Mouse (Mus musculus) thymus, postnatal 0 days (tissue): ENCODE results near the gene Eif4g2. TPM values are rescaled to one million over a fixed set of nuclear protein-coding genes. Genes with fewer than 3 reads are reported as not detected.

Source experiments
- DNase-seq: peaks from one replicate; pipeline ENCODE4 v3.0.0-alpha.2; 2015; ENCODE audit warnings: low spot score
- polyA plus RNA-seq: library from polyadenylated mRNA; unstranded; fragments of >200 nt; fragmentation: Nextera tagmentation; extraction: Ambion mirVana; gene quantifications from 2 replicates; pipeline ENCODE4 v1.2.1, GENCODE M21; 2015

Eif4g2 gene
- 687 and 746 TPM in 2 replicates for polyA plus RNA-seq

DNA sequence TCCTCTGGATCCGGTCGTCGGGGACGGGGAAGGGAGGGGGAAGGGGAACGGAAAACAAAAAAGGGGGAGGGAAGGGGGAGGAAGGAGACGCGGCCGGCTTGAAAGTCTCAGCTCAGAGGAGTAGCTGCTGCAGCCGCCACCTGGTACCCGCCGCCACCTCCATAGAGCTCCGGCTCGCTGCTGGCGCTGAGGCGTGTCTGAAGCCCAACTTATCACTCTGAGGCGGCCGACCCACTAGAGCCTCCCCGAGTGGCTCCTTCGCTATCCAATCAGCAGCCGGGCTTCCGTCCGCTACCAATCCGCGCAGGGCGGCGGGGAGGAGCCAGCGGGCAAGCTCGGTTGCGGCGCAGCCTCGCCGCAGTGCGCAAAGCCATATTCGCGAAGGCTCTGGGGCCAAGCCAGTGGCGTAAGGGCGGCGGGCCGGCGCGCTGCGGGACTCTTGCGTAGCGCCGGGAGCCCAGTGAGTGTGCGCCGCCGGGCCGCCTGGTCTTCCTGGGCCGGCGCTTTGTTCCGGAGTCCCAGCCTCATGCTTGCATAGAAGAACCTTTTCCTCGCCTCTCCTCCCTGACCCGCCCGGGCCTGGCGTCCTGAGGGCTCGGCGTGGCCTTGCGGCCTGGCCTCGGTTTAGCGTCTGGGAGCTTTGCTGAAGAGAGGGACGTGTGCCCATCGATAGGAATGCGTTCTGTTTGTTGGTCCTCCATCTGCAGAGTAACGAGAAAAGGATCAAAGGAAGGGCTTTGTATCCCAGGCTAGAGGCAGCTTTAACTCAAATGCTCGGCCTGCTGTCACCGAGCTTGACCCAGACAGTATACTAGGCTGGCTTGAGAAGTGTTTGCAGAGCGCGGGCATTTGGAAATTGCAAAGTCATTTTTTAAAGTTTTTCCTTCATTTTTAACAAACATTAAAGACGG, at the start of gene Eif4g2:
Gene Eif4g2, minus strand, starts transcription at position 209 of the 911 bp plus-strand sequence.
- peak; percentile 99 for DNase-seq

DNA sequence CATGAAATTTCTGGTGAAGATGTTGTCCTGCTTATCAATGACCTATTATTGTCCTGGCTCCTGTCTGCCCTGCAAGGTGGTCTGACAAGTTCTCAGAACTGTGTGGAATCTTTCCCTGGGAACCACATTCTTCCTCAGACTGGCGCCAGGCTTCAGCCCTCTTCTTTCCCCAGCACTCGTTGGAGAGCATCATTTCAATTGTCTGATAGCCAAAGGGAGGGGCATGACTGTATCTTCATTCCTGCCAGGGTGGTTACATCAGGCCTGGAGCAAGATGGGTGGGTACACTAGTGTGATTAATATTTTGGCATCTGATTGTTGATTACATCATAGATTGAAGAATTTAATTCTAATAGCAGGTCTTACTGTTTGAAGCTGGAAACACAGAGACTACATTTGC, 49.8 kb upstream of the Eif4g2 start:
- no peak for DNase-seq

DNA sequence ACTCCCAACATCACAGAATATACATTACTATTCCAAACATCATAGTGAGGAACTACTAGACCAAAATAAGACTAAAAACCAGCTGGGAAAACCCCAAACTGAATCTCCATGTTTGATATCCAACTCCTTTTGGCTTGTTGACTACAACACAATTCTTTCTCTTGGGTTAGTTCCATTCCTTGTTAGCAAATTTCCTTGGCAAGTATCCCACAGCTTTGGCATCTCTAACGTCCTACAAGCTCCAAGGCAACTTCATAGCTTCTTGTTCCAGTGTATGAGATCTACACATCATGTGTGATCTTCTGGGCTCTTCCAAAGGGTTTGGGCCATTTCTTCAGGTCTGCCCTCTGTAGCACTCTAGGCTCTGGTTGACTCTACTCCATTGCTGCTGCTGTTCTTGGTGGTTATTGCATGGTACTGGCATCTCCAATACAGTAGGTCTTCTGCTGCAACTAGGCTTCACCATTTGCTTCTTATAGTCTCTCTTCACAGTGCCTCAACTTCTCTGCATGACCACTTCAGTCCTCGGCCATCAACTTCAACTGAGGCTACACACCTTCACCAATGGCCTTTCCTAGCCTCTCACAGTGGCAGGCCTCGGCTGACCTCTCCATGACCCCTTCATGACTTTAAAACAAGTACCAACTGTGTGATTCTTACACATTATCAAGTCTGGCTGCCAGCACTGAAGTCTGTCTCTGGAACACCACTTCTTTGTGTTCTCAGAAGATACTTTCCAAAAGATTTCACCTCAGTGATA, 44.0 kb upstream of the Eif4g2 start:
- no peak for DNase-seq

DNA sequence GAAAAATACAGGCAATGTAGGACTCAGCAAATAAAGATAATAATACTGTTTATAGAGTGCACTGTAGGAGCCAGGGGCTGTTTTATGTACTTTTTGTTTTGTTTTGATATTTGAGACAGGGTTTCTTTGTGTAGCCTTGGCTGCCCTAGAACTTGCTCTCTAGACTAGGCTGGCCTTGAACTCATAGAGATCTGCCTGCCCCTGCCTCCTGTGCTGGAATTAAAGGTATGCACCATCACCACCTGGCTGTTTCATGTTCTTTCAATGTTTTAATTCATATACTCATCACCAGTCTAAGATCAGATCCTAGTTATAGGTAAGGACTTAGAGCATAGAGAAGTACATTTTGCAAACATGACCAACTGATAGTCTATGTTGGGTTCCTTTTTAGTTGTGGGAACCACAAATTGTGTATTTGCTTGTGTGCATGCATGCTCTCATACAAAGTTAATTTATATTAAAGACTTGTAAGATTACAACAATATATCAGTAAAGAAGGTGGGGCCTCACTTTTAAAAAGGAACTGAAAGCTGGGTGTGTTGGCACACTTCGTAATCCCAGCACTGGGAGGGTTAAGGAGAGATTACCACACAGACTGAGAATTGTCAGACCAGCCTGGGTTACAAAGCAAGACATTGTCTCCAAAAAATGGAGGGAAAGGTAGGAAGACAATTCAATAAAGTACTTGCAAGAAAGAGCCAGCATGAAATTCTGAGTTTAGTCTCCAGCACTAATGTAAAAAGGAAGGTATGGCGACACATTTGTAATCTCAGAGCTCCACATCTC, 41.1 kb upstream of the Eif4g2 start:
- no peak for DNase-seq

DNA sequence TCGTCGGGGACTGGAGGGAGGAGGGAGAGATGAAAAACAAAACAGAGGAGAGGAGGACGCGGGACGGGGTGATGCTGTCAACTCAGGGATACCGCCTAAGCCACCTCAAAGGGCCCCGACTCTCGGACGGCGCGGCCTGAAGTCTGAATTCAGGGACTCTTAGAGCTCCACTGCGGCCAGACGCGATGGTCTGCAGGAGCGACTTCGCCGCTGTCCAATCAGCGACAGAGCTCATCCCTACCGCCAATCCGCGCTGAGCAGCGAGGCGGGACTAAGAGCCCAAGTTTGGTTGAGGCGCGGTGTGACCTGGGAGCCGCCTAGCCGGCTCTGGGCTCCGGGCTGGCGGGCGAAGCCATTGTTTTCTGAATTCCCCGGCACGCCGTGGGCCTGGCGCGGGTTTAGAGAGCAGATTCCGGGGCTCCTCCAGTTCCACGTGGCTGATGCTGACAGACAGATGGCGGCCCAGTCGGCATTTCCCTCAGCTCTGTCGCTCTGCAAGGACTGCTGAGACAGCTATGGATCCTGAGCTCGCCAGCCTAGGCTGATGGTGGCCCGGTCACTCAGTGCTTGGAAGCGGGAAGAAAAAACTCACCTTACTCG, 39.8 kb upstream of the Eif4g2 start:
- DNase-seq = peak; percentile 97

DNA sequence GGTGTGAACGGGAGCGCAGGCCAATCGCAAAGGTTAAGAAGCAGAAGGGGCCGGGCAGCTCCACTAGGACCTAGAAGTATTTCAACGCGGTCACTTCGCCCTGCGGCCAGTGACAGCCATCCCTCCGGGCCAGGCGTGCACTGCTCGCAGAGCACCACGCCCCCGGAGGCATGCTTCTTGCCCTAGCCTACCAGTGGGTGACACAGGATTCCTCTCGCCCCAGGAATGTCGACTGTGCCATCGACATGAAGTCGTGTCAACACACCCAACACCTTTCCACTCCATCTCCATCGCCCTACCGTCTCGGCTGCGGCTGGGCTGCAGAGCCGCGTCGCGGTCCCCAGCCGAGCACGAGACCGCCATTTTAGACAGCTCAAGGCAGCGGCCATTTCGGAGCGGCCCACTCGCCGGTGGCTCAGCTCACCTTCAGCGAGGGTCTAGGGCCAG, 39.3 kb upstream of the Eif4g2 start:
- DNase-seq = no peak

DNA sequence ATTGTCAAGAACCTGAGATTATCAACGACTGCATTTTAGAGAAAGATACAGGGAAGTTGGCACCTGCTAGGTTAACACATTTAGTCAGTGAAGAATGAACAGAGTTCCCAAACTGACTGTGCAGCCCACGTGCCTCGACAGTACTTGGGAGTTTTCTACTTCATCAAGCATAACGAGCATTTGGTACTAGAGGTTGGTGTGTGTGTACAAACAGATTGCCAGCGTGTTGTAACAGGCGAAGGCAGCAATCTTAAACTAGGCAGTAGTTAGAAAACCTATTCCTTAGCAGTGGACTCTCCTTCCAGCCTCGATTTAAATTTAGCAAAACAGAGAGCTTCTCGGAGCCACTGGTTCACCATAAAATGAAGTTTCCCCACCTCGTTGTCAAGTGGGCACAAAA, 38.7 kb upstream of the Eif4g2 start:
- peak; percentile 2 for DNase-seq

DNA sequence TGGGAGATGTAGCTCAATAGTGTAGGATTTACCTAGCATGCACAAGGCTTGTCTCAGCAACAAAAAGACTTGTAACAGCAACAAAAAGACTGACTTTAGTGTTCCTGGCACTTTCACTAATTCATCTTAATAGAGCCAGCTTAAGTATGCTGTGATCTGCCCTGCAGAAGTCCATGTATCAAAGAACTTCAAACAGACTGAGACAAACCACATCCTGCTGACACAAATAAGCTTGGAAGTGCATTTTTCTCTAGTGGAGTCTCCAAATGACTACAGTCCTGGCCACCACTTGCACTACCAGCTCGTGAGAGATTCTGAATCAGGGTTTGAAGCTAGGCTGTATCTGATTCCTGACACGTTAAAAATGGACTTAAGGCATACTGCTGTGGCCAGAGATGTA, 26.7 kb upstream of the Eif4g2 start:
- peak; percentile 17 for DNase-seq

DNA sequence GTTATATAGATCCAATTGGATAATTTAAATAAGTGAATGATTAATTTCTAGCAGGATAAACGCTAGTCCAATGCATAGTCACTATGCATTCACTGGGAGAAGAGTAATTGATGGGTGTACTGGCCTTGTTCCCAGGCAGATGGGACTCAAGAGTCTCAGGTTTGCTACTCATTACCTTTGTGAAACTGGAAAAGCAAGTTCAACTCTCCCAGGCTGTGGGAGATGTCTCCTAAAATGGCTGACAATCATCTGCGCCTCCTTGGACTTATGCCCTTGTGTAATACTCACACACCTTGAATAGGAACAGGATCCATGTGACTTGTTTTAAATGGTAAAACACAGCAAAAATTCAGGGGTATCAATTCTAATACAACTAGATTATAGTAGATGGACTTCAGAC, 26.3 kb upstream of the Eif4g2 start:
- DNase-seq = no peak

DNA sequence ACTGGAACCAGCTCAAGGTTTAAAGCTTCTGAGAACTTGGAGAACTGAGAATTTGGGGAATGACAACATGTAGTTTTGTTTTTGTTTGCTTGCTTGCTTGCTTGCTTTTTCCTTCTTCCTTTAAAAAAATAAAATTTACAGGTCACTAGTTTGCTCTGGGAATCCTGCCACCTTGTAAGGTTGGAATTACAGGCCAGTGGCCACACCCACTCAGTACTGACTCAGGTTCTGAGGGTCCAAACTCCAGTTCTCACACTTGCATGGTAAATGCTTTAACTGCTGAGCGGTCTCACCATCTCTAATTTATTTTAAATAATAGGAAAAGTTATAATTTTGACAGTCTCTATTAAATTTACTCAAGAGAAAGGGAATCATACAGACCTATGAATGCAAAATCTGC, 15.4 kb upstream of the Eif4g2 start:
- DNase-seq = no peak

DNA sequence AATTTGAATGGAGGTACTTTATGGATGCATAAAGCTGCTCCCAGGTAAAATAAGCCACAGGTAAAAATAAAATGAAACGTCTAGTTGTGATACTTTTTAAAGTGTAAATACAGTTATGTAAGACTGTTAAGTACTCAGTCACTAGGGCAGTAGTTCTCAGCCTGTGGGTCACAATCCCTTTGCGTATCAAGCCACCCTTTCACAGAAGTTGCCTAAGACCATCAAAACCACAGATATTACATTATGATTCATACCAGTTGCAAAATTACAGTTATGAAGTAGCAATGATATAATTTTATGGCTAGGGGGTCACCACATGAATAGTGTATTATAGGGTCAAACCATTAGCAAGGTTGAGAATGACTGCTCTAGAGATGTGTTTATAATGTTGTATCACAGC, 12.3 kb upstream of the Eif4g2 start:
- DNase-seq = no peak

DNA sequence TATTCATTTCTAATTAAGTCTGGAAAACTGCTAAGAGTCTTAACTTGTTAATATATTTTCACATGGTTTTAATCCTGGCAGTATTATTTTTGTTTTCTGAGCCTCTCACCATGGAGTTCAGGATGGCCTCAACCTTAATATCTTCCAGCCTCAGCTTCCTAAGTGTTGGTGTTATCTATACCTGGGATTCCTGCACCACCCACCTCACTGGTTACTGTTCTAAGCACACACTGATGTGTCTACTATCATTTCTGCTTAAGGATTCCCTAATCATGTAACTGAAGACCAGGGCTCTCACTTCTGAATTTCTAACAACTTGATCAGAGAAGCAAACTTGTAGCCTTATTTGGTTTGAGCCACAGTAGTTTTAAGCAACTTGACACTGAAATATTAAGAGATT, 2.3 kb upstream of the Eif4g2 start:
- no peak for DNase-seq

DNA sequence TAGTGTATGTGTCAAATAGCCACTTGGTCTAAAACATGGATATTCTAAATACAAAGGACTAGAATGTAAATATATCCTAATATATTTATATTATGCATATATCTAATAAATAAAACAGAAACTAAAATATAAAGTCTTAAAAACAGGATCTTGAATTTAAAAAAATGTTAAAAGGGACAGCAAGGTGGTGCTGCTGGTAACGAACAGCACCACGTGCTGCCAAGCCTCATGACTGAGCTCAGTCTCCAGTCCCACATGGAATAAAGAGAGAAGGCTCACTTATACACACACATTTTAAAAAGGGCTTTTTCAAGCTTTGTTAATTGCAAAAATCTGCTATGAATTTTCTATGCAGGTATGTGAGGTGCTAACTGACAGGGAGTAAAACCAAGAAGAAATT, 1.6 kb upstream of the Eif4g2 start:
- DNase-seq = no peak

DNA sequence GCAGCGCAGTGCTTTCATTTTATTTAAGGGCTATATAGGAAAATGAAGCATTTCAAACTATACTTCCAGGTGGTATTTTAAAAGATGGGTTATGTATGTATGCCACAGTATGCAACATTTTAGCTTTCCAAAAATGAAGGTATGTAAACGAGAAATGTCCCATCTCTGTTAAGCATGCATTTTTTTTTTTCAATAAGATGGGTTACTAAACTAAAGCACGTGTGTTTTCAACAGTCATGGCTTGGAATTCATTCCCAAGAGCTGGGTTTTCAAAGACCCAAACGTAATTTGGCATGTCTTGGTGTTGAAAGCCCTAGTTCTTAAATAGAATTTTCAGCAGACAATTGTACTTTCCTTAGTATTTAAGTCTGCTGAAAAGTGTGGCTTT, 897 bp upstream of the Eif4g2 start:
- no peak for DNase-seq

DNA sequence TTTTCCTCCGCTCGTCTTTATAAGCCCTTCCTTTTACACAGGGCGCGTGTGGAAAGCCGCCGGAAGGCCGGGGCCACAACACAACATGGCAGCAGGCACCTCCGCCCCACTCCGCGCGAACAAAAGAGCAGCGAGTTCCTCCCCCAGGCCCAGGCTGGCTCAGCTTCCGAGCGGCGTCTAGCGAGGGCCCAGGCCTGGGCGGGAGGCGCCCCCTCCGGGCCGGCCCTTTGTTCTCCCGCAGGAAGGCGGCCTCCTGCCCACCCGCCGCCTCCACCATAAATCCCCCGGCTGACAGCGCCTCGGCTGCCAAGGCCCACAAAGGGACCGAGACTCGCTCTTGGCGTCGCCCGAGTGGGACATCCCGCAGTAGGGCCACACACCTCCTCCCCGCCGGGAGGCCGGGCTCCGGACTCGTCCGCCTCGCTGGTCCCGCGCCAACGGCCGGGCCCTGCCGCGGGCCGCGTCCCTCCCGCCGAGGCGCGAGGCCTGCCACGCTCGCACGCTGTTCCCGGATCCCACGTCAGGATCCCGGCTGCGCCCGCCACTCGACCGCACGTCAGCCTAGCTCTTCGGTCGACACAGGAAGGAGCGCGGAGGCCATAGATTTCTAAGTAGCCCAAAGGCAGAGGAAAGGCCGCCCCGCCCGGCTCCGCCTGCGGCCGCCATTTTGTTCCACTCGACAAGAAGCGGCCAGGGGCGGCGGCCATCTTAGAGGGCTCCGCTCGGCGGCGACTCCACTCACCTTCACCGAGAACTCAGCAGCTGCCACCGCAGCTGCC, 598 bp downstream of the Eif4g2 start:
- DNase-seq = peak; percentile 92

DNA sequence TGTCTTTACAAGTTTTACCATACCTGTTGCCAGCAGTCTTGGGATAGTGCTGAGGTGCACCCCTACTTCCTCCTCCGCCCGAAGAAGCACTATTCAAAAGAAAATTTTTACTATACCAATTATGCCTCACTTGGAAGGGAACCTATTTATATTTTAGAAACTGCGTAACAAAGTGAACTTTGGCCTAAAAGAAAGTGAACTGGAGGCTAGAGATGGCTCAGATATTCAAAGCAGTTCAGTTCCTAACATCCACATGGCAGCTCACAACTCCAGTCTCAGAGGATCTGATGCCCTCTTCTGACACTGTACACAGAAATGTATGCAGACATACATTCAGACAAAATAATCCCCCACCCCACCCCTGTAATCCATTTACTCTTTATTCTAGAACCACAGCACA, 2.0 kb downstream of the Eif4g2 start:
- no peak for DNase-seq

DNA sequence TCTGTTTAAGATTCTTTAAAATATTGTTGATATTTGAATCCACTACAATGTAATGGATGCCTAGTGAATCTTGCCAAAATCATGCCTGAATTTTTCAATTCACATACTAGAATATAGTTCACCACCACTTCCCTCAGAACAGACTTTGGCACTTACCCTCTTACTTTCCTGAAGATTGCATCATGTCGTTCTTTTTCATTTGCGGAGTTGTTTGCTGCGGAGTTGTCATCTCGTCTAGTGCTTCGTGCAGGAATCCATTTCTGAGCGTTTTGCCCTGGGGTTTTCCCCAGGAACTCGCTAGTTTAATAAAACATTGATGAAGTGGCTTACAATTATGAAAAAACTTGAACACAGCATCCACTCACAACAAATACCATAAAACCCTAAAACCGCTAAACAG, 2.8 kb downstream of the Eif4g2 start:
- no peak for DNase-seq

DNA sequence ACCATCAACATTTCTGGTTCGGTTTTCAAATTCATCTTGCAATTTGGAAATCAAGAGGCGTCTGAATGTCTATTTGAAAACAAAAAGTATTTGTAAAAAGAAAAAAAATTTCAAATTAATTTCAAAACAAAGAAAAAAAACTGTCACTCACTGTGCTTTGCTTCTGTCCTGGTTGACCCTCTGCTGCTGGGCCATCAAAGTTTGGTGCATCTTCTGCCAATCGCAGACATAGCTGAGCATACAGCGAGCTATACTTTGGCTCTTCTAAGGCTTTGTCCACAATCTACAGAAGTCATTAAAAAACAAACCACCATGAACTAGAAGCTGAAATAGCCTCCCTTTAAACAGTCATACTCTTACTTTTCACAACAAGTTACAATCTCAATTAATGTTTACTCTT, 4.6 kb downstream of the Eif4g2 start:
- DNase-seq = no peak

DNA sequence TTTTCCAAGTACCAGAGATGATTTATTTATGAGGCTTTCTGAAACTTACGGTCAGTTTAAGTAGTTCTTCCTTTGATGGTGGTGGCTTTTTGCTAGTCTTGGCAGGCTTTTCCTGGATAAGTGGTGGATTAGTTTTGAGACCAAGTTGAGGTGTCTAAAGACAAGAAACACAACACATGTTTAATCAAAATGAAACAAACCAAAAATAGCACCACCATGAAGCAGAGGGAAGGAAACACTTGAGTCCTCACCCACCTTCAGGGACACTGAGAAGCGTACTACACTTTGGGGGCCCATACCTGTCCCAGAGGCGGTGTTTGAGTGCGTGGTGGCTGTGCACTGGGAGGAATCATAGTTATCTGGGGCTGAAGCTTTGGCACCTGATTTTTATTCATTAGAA, 7.5 kb downstream of the Eif4g2 start:
- DNase-seq = no peak

DNA sequence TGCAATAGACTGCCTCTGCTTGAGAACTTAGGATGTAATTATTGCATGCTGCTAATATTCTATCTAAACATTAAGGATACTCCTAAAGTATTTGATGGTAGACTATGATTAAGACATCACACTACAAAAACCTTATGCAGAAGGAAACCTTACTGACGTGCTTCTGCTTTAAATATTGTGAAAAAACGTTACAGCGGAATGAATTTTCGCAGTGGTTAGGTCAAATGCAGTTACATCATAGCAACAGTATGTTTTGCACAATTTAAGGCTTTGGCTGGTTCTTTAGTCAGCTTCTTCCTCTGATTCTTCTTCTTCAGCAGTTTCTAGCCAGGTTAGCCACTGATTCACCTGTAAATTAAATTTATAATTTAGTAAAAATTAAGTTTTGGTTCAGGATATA, 10.4 kb downstream of the Eif4g2 start:
- no peak for DNase-seq

DNA sequence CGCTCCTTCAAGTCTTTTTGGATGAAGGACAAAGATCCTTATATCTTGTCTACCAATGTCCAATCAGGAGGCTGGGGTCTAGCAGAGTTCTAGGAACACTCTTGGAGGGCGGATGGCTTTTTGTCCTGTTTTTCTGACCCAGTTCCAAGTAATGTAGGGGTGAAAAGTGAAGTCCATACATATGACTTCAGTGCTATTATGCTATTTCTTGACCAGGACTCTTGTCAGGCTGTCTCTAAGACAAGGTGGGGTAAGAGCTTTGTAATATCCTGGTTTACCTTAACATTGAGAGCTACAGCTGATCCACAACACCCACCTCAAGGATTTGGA, 12.7 kb downstream of the Eif4g2 start:
- no peak for DNase-seq
